Comparison of ENCODE assay signal across 1 mouse cellular context in genomic region chr6:35133579-35134488, GRCm38 (mm10).
TF ChIP-seq lines count a peak whose summit lies in the region.

Gene Cnot4, minus strand, starts transcription at chr6:35133724.

TF ChIP-seq in MEL, 35 proteins besides CTCF, POLR2A, EP300 and RAD21 (continued from another document):
- TF ChIP-seq UBTF (IDR thresholded peaks at IDR 0.05; ENCODE audit: borderline replicate concordance, insufficient read depth, low read depth, low read length) (no peak), MEF2A (IDR thresholded peaks at IDR 0.05; ENCODE audit: extremely low read depth, insufficient replicate concordance, low read depth, low read length, poor library complexity, severe bottlenecking) (no peak), TAL1 (IDR thresholded peaks at IDR 0.05; ENCODE audit: low read length) (no peak), MYB (IDR thresholded peaks at IDR 0.05; ENCODE audit: low read depth, low read length) (no peak), GATA1 (IDR thresholded peaks at IDR 0.05; ENCODE audit: low read depth, low read length) (peak; percentile 53; the same call in 1 of the 2 replicates)
